In the genomic region with DNA sequence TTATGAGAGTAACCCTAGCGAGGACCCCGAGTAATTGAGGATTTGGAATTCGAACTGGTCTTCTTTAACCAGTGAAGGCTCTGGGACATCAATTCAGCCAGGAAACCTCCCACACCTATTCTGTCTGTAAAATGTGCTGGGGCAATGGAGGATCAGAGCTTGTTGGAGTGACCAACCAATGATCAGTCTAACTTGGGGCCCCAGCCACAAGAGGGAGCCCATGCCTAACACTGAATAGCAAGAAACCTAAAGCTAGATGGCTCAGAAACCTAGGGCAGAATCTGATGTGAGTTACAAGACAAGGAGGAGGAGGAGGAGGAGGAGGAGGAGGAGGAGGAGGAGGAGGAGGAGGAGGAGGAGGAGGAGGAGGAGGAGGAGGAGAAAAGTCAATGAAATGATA, we compare ENCODE assay signal across 9 mouse cellular contexts.
DNase-seq lines count a peak whose midpoint lies in the region; ATAC-seq lines count a peak whose summit lies in the region.
"Had no signal": no experiment of that assay in that cellular context is flagged by ENCODE, and none has a peak within 500 bp of the region (broad histone marks: within the 10 kb centered on the region; RNA-seq: fewer than 3 reads in every experiment).

No protein-coding gene starts in this region.

- H3K4me1 ChIP-seq in hindbrain, embryonic 10.5 days (replicated peaks): no peaks in the 10 kb centered on the region
- H3K4me1 ChIP-seq in hindbrain, embryonic 14.5 days (replicated peaks; ENCODE audit: control insufficient read depth, insufficient read depth, low read length): no peaks in the 10 kb centered on the region
- H3K4me1 ChIP-seq: liver, embryonic 13.5 days had no signal

- WGBS in hindbrain, embryonic 10.5 days: 55% methylated on average over 3 of the region's 3 CpGs
- WGBS in hindbrain, embryonic 14.5 days: 52% methylated on average over 3 of the region's 3 CpGs

- H3K9ac ChIP-seq in hindbrain, embryonic 14.5 days: no peak overlapping the region
- H3K9ac ChIP-seq: liver, embryonic 13.5 days had no signal

- peak; percentile 48 for DNase-seq in hindbrain, embryonic 10.5 days (ENCODE audit: low spot score)
- DNase-seq in hindbrain, embryonic 14.5 days (ENCODE audit: low spot score): no peak
- peak; percentile 57 for DNase-seq in R1 (ENCODE audit: low read depth, low spot score)
- peak; percentile 34 to 39 for DNase-seq in cerebellum, postnatal 36 days
- DNase-seq in kidney, adult 11 months: peak; percentile 33
- peak; percentile 15 to 18 for DNase-seq in left cerebral cortex, adult 8-10 months (ENCODE audit: low spot score in 2 of 2)
- peak; percentile 47 for DNase-seq in right cerebral cortex, postnatal 14 days
- no peak for DNase-seq in spleen, adult 12 weeks (ENCODE audit: low spot score)
- DNase-seq: liver, embryonic 13.5 days had no signal

- no peak for ATAC-seq in hindbrain, embryonic 14.5 days (ENCODE audit: low FRiP score)

- no peaks in the 10 kb centered on the region for H3K9me3 ChIP-seq in hindbrain, embryonic 10.5 days
- no peaks in the 10 kb centered on the region for H3K9me3 ChIP-seq in hindbrain, embryonic 14.5 days (ENCODE audit: control insufficient read depth, low read length)
- H3K9me3 ChIP-seq: liver, embryonic 13.5 days had no signal

- no peaks in the 10 kb centered on the region for H3K27me3 ChIP-seq in hindbrain, embryonic 10.5 days (ENCODE audit: insufficient read depth, poor library complexity, severe bottlenecking)
- no peaks in the 10 kb centered on the region for H3K27me3 ChIP-seq in hindbrain, embryonic 14.5 days (ENCODE audit: control insufficient read depth, insufficient read depth, low read length)
- H3K27me3 ChIP-seq: liver, embryonic 13.5 days had no signal

- H3K4me3 ChIP-seq in hindbrain, embryonic 10.5 days: no peak overlapping the region
- no peak overlapping the region for H3K4me3 ChIP-seq in hindbrain, embryonic 14.5 days (replicated peaks; ENCODE audit: low read length)
- H3K4me3 ChIP-seq: liver, embryonic 13.5 days had no signal

- H3K27ac ChIP-seq in hindbrain, embryonic 10.5 days: no peak overlapping the region
- H3K27ac ChIP-seq in hindbrain, embryonic 14.5 days: no peak overlapping the region
- H3K27ac ChIP-seq: liver, embryonic 13.5 days had no signal

- H3K4me2 ChIP-seq in hindbrain, embryonic 14.5 days (replicated peaks): no peak overlapping the region
- H3K4me2 ChIP-seq: liver, embryonic 13.5 days had no signal

- no peaks in the 10 kb centered on the region for H3K36me3 ChIP-seq in hindbrain, embryonic 10.5 days
- H3K36me3 ChIP-seq in hindbrain, embryonic 14.5 days (replicated peaks; ENCODE audit: control insufficient read depth, insufficient read depth): no peaks in the 10 kb centered on the region
- H3K36me3 ChIP-seq: liver, embryonic 13.5 days had no signal

Comparison
In these comparisons a context has a peak if more than half of its experiments do, and no peak if none do; other contexts are left out.
1. DNase-seq: peak in hindbrain, embryonic 10.5 days (single experiment), R1 (single experiment), cerebellum, postnatal 36 days (2 of 2), kidney, adult 11 months (single experiment), left cerebral cortex, adult 8-10 months (2 of 2) and right cerebral cortex, postnatal 14 days (single experiment); none in hindbrain, embryonic 14.5 days (single experiment) and spleen, adult 12 weeks (single experiment).